Mouse (Mus musculus): ENCODE measurements around the gene Lamb3.
A peak's percentile ranks its signal among the peaks of the same experiment; 100 is the strongest.

Gene Lamb3

DNA sequence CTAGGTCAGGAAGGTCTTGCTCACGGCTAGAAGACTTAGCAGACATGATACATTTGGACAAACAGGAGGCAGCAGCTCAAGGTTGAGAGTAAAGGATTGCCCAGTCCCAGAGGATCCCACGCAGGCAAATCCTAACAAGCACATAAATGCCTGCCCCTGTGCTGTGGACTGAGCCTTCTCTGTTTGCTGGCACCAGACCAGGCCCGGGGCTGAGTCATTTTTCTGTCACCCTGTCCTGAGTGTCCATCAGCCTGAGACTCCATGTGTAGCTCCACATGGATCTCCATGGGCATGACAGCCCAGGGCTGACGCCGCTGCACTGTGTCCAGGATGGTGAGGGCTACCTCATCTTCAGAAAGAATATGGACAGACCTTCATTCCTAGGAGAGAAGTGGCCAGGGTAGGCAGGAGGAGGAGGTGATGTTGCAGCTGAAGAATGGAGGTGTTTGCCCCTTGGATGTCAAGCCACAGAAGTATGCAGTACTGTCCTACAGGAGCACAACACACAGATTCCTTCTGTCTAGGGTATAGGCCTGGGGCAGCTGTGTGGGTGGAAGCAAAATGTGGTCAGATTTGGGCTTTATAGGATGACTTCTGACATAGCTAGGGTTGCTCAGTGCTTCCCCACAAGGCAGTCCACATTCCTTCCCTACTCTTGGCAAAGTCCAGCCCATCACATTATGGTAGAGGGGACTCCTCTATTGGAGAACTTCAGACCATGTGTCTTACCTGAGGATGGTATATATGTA, 134.9 kb downstream of the Lamb3 start:
- DNase-seq (ENCODE audit: low spot score) = no peak

DNA sequence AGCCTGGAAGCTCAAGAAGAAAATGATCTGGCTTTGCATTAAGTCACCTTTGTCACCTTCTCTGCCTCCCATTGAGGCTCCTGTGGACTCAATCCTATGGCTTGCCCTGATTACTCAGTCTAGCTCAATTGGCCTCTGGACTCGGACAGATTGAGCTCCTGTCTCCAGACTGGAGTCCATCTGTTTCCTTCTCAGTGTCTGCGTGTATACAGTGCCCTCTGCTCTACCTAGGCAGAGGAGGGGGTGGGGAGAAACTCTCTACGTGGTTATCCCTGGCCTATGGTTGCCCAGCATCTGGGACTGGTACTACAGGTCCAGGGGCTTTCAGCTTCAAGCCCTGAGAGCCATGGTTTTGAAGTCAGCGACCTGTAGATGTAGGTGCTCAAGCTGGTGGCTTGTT, 136.4 kb downstream of the Lamb3 start:
- no peak for DNase-seq (ENCODE audit: low spot score)

DNA sequence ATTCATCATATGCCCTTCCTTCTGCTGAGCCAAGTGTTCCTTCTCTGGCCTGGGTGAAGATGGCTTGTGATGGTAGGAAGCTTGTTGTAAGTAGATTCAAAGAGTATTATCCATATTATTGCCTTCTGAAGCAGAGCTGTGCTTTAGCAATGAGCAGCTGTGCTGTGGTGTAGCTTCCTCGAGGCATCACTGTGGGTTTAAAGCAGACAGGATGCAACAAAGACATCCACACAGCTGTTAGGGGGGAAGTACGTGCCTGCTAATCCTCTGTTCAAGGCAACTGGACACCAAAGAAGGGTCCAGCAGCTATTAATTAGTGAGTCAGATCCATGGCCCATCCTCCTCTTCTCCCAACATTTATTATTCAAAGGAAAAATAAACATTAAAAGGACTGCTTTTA, 137.5 kb downstream of the Lamb3 start:
- DNase-seq (ENCODE audit: low spot score) = peak; percentile 29

DNA sequence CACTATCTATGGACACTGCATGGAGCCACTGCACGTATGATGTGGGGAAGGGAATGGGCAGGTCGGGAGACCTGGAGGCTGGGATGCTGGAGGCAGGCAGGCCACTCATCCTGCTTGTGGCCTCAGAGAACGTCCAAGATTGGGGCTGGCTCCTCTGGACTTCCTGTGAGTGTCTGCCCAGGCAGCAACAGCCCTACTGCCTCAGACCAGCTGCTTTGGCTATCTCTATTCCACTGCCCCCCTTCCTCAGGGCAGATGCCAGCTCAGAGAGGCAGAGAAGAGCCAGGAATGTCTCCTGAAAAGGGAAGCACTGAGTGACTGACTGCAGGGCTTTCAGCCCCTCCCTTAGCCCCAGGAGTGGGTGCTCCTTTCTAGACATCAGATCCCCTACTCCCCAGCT, 139.4 kb downstream of the Lamb3 start:
- no peak for DNase-seq (ENCODE audit: low spot score)

DNA sequence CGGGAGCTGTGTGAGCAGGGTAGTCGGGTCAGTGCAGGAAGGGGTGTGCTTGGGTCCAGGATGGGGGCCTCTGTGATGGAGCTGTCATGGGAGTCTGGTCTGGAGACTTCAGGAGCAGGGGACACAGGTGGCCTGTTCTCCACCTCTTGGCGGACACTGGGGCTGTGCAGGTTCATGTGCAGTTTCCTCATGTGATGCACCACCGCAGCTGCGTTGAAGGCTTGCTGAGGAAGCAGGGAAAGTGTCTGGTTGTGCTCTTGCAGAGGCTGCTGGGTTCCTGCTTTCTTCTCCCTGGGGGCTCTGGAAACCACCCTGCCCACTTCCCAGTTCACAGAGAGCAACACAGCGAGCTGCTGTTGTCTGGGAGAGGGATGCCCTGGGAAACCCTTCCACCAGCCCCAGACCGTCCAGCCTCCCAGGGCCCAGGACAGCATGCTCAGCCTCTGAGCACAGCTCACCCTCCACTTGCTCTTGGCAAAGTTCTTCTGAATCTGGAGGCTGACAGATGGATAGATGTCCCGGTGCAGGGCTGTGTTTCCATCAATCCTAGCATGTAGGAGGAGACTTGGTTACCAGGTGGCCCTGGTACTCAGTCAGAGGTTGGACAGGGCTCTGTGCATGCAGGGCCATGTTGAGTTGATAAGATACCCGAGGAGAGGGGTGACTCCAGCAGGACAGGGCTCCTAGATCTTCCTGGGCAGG, 140.9 kb downstream of the Lamb3 start:
- no peak for DNase-seq (ENCODE audit: low spot score)

DNA sequence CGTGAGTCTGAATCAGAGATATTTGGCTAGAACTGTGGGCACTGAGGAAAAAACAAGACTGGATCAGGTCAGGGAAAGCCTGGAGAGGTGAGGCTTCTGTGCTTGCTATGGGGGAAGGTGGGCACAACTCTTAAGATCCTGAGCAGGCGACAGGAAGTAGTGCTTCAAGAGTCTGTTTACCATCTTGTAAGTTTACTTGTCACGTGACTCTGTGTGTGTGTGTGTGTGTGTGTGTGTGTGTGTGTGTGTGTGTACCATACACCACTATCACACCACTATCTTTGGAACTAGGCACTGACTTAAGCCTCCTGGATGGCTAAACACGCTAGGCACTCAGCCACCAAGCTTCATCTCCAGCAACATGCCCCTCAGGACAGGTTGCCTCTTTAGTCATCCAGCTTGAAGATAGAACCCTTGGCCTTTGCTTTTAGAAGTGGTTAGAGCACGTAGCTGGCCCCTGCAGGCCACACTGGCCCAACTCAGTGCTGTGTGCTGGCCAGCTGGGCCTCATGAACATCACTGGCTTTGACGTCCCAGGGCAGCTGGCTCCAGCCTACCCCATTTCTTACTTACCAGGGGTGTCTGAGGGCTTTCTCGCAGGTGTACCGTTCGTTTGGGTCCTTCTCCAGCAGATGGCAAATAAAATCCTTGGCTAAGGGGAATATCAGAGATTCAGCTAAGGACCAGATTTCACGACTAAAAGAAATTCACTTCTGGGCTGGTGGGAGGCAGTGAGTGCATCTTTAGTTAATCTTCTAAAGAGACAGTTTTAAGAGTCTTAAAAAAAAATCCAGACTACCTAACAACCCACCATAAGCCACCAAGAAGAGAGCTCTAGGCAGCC, 142.4 kb downstream of the Lamb3 start:
- no peak for DNase-seq (ENCODE audit: low spot score)

DNA sequence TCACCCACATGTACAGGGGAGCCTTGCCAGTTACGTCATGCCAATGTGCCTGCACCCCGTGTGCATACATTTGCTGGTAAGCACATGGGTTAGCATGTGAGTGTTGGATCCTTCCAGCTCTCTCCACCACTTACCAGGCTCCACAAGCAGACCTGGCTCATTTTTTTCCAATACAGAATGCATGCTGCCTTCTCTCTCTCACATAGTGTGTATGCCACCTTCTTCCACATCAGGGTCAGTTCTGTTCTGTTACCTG, 143.0 kb downstream of the Lamb3 start:
- DNase-seq (ENCODE audit: low spot score) = no peak

DNA sequence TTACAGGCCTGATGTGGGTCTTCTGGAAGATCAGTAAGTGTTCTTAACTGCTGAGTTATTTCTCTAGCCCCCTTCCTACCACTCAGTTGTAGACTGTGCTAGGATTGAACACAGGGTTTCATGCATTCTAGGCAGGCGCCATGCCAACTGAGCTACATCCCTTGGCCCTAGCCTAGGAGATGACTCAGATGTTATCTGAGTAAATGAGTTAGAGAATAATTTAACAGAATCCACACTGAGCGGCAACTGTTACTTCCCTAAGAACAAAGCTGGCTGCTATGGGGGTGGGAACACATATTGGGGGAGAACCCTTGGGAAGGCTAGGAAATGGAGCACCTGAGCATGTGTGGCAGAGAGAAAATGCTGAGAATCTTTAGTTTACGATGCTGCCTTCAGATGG, 144.1 kb downstream of the Lamb3 start:
- DNase-seq (ENCODE audit: low spot score) = no peak

DNA sequence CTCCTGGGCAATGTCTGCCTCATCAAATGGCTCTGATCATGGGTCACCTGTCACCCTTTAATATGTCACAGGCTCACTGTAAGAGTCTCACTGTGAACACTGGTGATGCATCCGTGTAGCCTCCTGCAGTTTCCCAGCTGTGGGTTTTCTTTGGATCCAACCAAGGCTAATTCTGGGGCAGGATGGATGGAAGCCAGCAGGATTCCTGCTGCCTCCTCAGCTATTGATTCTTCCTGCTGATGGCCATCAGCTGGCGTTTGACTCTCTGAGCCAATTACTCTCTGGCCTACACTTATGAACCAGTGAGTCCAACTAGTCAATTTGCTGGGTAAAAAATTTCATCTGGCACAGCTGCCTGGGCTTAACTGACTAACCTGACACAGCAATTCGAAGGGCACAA, 151.7 kb downstream of the Lamb3 start:
- no peak for DNase-seq (ENCODE audit: low spot score)

DNA sequence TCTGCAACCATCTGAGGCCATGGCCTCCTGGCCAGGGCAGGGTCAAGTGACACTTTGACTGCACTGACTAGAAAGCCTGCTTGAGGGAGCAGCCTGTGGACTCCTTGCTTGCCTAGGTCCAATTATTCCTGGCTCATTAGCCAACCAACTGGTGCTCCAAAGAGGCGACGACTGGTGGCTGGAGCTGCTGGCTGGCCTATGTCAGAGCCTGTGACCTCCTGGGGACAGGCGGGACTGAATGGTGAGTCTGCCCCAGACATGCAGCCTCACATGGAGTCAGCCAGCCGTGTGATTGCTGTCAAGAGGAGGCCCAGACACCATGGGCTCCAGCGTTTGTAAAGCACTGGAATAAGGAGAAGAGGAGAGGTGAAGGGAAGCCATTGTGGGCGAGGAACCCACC, 153.7 kb downstream of the Lamb3 start:
- peak; percentile 32 for DNase-seq (ENCODE audit: low spot score)

DNA sequence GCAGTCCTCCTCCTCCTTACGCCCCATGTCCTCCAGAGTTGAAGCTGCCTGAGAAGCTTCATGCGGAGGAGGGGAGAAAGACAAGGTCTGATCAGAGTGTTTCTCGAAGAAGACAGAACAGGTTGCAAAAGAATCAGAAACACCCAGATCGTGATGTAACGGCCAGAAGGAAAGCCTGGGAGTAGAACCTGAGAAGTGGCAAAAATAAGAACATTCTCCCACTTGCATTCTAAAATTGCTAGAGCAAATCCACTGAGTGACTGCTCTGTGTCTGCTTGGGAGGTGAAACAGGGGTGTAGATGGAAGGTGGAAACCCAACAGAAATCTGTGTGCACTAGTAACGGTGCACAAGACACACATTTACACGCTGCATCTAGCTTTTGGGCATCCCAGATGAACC, 154.6 kb downstream of the Lamb3 start:
- no peak for DNase-seq (ENCODE audit: low spot score)

DNA sequence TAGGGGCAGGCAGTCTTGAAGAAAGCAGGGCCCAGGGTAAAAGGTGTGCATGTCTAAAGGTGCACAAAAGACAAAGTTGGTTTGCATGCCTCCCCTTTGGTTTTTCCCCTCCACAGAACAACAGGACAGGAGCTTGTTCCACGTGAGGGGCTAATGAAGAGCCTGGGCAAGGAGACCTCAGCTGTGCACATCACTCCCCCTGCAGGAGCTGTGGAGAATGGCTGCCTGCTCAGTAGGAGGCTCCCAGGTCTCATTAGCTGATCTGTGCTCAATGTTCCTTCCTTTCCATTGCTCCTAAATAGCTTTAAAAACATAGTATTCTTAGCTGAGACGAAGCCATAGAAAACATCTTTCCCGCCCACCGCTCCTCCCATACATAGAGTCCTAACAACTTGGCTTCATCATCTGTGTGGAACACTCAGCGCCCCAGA, 156.3 kb downstream of the Lamb3 start:
- DNase-seq (ENCODE audit: low spot score) = peak; percentile 73

DNA sequence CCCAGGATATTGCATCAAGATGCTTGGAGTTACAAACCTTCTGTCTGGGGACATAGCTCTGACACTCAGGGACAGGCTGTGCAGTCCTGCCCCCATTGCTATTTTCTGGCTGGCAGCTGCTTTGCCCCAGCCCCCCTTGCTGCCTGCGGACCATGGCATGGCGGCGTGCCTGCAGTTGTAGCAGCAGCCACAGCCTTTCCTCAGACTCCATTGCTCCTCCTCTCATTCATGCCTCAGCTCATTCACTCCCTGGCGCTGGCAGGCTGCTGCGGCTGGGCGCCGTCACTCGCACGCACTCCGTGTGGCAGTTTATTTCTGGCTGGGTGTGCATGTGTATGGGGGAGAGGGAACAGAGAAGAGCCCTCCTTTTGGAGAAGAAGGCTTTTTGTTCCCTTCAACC, 160.6 kb downstream of the Lamb3 start:
- no peak for DNase-seq (ENCODE audit: low spot score)

DNA sequence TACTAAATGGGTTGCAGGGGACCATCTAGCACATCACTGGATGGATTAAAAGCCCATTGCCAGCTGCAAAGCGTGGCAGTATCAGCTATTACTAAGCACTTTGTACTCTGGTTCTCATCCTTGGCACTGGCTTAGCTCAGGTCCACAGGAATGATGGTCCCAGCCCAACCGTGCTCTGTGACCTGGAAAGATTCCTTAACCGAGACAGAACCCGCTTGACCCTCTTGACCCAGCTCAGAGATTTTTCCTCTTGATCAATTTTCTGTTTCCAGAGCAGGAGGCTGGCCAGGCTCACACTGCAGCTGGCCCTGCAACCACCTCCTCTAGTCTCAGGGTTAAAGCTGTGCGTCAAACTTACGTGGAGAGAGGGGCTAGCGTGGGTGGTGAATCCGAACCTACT, 161.6 kb downstream of the Lamb3 start:
- no peak for DNase-seq (ENCODE audit: low spot score)

DNA sequence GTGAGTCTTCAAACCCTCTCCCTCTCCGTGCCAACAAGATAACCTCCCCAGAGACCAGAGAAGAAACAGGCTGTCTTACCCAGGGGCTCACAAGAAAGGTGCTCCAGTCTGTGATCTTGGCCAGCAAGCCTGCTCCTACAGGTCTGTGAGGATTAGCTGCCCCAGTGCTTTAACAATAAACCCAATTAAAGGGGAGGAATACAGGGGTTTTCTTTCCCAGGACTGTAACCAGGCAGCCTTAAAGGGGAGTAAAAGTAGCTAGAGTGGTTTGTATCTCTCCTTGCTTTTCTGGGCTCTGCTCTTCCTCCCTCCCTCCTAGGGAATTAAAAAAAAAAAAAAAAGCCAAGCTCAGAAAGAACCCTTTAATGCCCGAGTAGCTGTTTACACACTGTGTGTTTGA, 162.6 kb downstream of the Lamb3 start, which contains the start of gene Camk1g:
Camk1g (minus strand) TSS at position 203 of the 400 bp plus-strand sequence.
- peak; percentile 90 for DNase-seq (ENCODE audit: low spot score)

DNA sequence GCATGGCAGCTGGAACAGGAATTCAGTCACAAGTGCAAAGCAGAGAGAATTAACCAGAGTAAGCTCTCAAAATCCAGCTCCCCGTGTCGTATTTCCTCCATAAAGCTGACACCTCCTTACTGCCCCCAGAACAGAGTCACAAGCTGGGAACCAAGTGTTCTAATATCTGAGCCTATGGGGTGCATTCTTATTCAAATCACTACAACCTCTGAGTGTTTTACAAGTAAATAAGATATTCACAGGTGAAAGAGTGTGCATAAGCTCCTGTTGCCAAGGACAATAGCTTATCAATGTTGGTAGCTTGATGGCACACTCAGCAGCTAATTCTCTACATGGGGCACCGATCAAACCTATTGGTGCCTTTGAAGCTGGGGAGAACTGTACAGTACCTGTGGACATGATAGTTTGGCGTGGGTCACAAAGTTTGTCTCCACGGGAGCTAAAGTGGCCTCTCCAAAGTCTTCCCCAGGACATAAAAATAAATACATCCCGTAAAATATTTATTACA, 166.5 kb downstream of the Lamb3 start:
- DNase-seq (ENCODE audit: low spot score) = no peak

DNA sequence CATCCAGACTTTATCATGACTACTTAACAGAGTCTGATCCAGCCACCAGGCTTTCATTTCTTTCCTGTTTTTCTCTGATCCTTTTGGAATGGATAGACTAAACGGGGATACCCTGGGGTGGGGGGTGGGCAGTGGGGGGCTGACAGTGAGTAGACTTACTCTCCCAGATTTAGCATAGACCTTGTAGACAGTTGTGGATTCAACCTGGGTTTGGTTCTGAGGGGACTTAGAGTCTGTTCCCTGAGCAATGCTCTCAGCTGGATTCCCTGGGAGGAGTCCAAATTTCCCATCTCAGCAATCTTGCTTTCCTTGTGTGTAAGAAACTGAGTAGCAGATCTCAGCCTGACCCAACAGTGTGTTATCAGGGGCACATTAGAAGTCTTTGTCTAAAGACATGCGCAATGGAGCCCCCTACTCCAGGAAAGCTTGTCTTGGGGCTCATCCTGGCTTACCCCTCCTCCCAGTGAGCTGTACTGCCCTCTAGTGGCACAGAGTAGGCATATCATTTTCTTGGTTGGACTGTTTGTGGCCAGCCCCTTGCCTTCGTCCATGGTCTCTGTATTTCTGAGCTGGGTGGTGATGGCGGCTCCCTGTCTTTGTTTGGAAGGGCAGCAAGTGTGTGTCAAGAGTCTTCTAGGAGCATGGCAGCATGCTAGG, 169.1 kb downstream of the Lamb3 start:
- peak; percentile 86 for DNase-seq (ENCODE audit: low spot score)

DNA sequence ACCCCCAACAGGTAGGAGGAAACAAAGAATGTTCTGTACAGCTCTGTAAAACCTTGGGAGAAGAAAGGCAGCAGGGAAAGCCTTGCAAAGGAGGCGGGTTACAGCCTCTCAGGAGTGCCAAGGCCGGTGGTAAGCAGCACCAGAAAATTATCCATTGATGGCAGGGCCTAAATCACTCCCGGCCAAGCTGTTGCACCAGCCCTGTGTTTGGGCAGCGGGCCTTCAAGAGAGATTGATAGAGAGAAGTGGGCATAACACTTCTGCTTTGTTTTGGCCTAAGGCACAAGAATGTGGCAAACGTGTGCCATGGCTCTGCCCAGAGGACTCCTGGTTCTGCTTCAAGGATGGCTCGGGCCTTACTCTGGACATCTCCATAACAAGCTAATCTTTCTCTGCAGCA, 172.1 kb downstream of the Lamb3 start:
- no peak for DNase-seq (ENCODE audit: low spot score)

DNA sequence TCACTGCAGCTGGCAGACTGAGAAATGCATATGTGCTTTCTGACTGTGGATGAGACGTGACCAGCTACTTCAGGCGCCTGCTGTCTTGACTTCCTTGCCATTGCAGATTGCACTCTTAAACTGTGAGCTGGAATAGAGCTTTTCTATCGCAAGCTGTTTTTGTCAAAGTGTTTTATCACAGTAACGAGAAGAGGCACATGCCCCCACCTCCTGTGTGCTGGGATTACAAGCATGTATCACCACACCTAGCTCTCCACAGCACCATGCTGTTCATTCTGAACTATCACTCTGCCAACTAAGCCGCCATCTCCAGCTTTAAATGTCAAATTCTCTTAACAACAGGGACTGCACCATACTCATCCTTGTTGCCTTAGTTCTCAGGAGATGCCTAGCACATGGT, 173.4 kb downstream of the Lamb3 start:
- DNase-seq (ENCODE audit: low spot score) = no peak

DNA sequence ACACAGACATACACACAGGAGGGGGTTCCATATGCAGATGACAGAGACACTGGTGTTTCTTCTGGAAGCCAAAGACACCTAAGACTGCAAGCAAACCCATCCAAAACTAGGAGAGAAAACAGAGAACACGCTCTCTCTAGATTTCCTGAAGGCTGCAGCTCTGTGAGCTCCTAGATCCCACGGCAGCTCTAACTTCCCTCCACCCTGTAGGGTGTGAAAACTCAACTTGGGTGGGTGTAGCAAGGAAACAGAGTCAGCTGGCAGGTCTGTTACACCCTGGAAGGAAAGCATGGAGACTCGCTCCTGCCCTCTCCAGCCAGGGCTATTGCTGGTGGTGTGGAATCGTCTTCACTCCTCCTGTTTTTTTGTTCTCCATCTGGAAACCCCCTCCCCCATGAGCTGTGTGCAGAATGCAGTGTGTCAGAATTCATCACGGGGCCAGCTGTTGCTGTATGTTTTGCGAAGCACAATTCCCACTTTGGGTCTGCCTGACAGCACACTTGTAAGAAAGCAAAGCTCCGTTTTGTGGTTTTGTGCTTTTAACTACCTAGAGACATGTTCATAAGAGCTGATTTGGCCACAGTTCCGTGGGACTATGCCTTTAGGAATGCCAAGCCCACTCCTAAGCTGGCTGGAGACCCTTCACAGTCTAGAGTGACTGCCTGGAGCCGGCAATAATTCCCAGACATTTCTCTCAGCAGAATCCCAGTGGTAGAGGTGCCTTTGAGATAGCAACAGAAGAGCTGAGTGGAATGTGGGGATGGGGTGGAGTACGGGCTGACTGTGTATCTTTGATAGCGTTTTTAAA, 174.3 kb downstream of the Lamb3 start:
- DNase-seq (ENCODE audit: low spot score) = peak; percentile 54

DNA sequence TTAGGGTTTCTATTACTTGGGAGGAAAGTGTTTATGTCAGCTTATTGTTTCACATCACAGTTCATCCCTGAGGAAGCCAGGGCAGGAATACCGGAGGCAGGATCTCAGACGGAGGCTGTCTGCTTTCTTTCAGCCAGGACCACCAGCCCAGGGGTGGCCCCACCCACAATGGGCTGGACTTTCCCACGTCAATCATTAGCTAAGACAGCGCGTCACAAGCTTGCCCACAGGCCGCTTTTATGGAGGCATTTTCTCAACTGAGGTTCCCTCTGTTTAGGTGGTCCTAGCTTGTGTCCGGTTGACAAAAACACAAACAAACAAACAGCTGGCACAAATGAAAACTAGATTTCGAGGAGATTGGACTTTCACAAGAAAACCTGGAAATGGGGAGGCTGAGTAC, 174.9 kb downstream of the Lamb3 start:
- peak; percentile 92 for DNase-seq (ENCODE audit: low spot score)

All from embryo, embryonic 10.5 days (tissue).